8 mouse cellular contexts compared by ENCODE assay signal in the genomic region with DNA sequence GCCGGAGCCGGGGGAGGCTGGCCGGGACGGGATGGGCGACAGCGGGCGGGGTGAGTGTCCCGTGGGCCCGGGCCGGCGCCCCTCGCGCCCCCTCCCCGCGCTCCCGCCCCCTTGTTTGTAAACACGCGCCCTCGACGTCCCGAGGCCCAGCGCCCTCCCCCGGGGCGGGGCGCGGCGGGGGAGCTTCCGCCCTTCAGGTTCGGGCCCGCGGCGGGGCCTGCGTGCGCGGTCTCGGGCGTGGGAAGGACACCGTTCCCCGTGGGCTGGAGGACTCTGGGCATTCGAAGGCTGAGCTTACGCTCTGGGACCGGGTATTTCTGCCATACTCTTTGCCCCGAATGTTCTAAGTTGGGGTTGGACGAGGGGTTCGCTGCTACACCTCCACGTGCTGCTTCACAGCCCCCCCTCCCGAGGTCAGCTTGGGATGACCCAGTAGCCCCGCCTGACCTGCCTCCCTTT. TPM values are rescaled to one million over a fixed set of nuclear protein-coding genes. Genes with fewer than 3 reads are reported as not detected.
DNase-seq lines count a peak whose midpoint lies in the region; ATAC-seq and TF ChIP-seq lines count a peak whose summit lies in the region.

No protein-coding gene starts in this region.

- ATAC-seq in embryonic facial prominence, embryonic 14.5 days (ENCODE audit: low read depth), result 0 out of 2 replicates have a peak, but pooled peaks have one; percentile 1
- ATAC-seq in hindbrain, postnatal 0 days, result no peak
- peak; percentile 41 for ATAC-seq in liver, embryonic 16.5 days (ENCODE audit: low read depth)
- 0 out of 2 replicates have a peak, but pooled peaks have one; percentile 2 for ATAC-seq in neural tube, embryonic 14.5 days (ENCODE audit: low read depth)

- H3K27ac ChIP-seq in embryonic facial prominence, embryonic 14.5 days (replicated peaks; ENCODE audit: low read depth, low read length), result peak overlapping the region; percentile 95
- H3K27ac ChIP-seq in hindbrain, postnatal 0 days, result peak overlapping the region; percentile 93
- peak overlapping the region; percentile 97 for H3K27ac ChIP-seq in liver, embryonic 16.5 days (ENCODE audit: low read length)
- peak overlapping the region; percentile 98 for H3K27ac ChIP-seq in neural tube, embryonic 14.5 days (ENCODE audit: low read depth, low read length)

- no peaks in the 10 kb centered on the region for H3K9me3 ChIP-seq in E14TG2a.4 (ENCODE audit: low read length)
- H3K9me3 ChIP-seq in embryonic facial prominence, embryonic 14.5 days (ENCODE audit: control insufficient read depth, low read length), result no peaks in the 10 kb centered on the region
- no peaks in the 10 kb centered on the region for H3K9me3 ChIP-seq in hindbrain, postnatal 0 days (ENCODE audit: low read length)
- no peaks in the 10 kb centered on the region for H3K9me3 ChIP-seq in liver, embryonic 16.5 days (replicated peaks; ENCODE audit: control insufficient read depth, low read length)
- H3K9me3 ChIP-seq in neural tube, embryonic 14.5 days (ENCODE audit: control insufficient read depth, low read length), result no peaks in the 10 kb centered on the region

- peaks cover 71% of the 10 kb centered on the region for H3K4me1 ChIP-seq in E14TG2a.4 (replicated peaks; ENCODE audit: low read depth, low read length)
- H3K4me1 ChIP-seq in embryonic facial prominence, embryonic 14.5 days (ENCODE audit: control insufficient read depth, insufficient read depth, low read length), result peaks cover 25% of the 10 kb centered on the region
- peaks cover 27% of the 10 kb centered on the region for H3K4me1 ChIP-seq in hindbrain, postnatal 0 days (ENCODE audit: insufficient read depth, low read length)
- H3K4me1 ChIP-seq in liver, embryonic 16.5 days (ENCODE audit: control insufficient read depth, low read depth, low read length), result peaks cover 43% of the 10 kb centered on the region
- H3K4me1 ChIP-seq in neural tube, embryonic 14.5 days (ENCODE audit: control insufficient read depth, insufficient read depth, low read length), result peaks cover 35% of the 10 kb centered on the region

- peak; percentile 79 for DNase-seq in adrenal gland, adult 18-20 months (ENCODE audit: low spot score in 2 of 2)
- no peak for DNase-seq in adrenal gland, adult 8-10 months
- peak; percentile 81 for DNase-seq in embryonic facial prominence, embryonic 14.5 days (ENCODE audit: low spot score)
- peak; percentile 69 for DNase-seq in hindbrain, postnatal 0 days (ENCODE audit: low spot score)
- no peak for DNase-seq in right cerebral cortex, postnatal 4 days

- no peaks in the 10 kb centered on the region for H3K27me3 ChIP-seq in E14TG2a.4 (ENCODE audit: insufficient read depth, low read length)
- no peaks in the 10 kb centered on the region for H3K27me3 ChIP-seq in embryonic facial prominence, embryonic 14.5 days (replicated peaks; ENCODE audit: control insufficient read depth, insufficient read depth, low read length)
- H3K27me3 ChIP-seq in hindbrain, postnatal 0 days (ENCODE audit: insufficient read depth, low read length), result no peaks in the 10 kb centered on the region
- H3K27me3 ChIP-seq in liver, embryonic 16.5 days (ENCODE audit: control insufficient read depth, insufficient read depth, low read depth, low read length), result no peaks in the 10 kb centered on the region
- no peaks in the 10 kb centered on the region for H3K27me3 ChIP-seq in neural tube, embryonic 14.5 days (ENCODE audit: control insufficient read depth, insufficient read depth, low read length)

- H3K4me3 ChIP-seq in E14TG2a.4 (replicated peaks; ENCODE audit: low read length), result peak overlapping the region; percentile 99
- H3K4me3 ChIP-seq in embryonic facial prominence, embryonic 14.5 days (ENCODE audit: low read depth, low read length), result peak overlapping the region; percentile 88
- peak overlapping the region; percentile 68 for H3K4me3 ChIP-seq in hindbrain, postnatal 0 days (ENCODE audit: low read length)
- peak overlapping the region; percentile 97 for H3K4me3 ChIP-seq in liver, embryonic 16.5 days (ENCODE audit: low read depth, low read length)
- H3K4me3 ChIP-seq in neural tube, embryonic 14.5 days (ENCODE audit: low read depth, low read length), result peak overlapping the region; percentile 85

- no peak for TF ChIP-seq CTCF in E14TG2a.4 (conservative IDR thresholded peaks at IDR 0.05; ENCODE audit: low read length)
- TF ChIP-seq CTCF in hindbrain, postnatal 0 days (IDR thresholded peaks at IDR 0.05; ENCODE audit: low read depth), result no peak

- WGBS in embryonic facial prominence, embryonic 14.5 days, result 0% methylated on average over 10 of the region's 48 CpGs
- WGBS in hindbrain, postnatal 0 days, result under 1% methylated on average over 26 of the region's 48 CpGs
- WGBS in liver, embryonic 16.5 days (ENCODE audit: insufficient replicate concordance), result under 1% methylated on average over 45 of the region's 48 CpGs
- under 1% methylated on average over 33 of the region's 48 CpGs for WGBS in neural tube, embryonic 14.5 days

- peaks cover 72% of the 10 kb centered on the region for H3K36me3 ChIP-seq in E14TG2a.4 (ENCODE audit: insufficient read depth, low read length)
- peaks cover 59% of the 10 kb centered on the region for H3K36me3 ChIP-seq in embryonic facial prominence, embryonic 14.5 days (ENCODE audit: control insufficient read depth, insufficient read depth, low read length)
- peaks cover 35% of the 10 kb centered on the region for H3K36me3 ChIP-seq in hindbrain, postnatal 0 days (ENCODE audit: insufficient read depth, low read length)
- peaks cover 26% of the 10 kb centered on the region for H3K36me3 ChIP-seq in liver, embryonic 16.5 days (ENCODE audit: control insufficient read depth, insufficient read depth)
- H3K36me3 ChIP-seq in neural tube, embryonic 14.5 days (ENCODE audit: control insufficient read depth, insufficient read depth, low read length), result peaks cover 34% of the 10 kb centered on the region

- peak overlapping the region; percentile 98 for H3K4me2 ChIP-seq in embryonic facial prominence, embryonic 14.5 days (ENCODE audit: low read depth, low read length)
- H3K4me2 ChIP-seq in hindbrain, postnatal 0 days (ENCODE audit: low read depth, low read length), result peak overlapping the region; percentile 88
- H3K4me2 ChIP-seq in liver, embryonic 16.5 days (ENCODE audit: low read depth, low read length), result peak overlapping the region; percentile 87
- H3K4me2 ChIP-seq in neural tube, embryonic 14.5 days (ENCODE audit: low read depth, low read length), result peak overlapping the region; percentile 81

- H3K9ac ChIP-seq in embryonic facial prominence, embryonic 14.5 days (ENCODE audit: low read depth, low read length), result peak overlapping the region; percentile 95
- peak overlapping the region; percentile 89 for H3K9ac ChIP-seq in hindbrain, postnatal 0 days (replicated peaks; ENCODE audit: low read length)
- peak overlapping the region; percentile 97 for H3K9ac ChIP-seq in liver, embryonic 16.5 days (ENCODE audit: low read depth, low read length)
- peak overlapping the region; percentile 92 for H3K9ac ChIP-seq in neural tube, embryonic 14.5 days (replicated peaks; ENCODE audit: low read depth, low read length)

RNA-seq across cellular contexts. Expression of a gene that starts 0.6 kb away (rescaled TPM):
- total RNA-seq in adrenal gland, adult 18-20 months (2021), result 10 to 100 TPM; 55.9 to 58.2 TPM
- total RNA-seq in adrenal gland, adult 8-10 months (2022), result 10 to 100 TPM; 54.8 to 70.9 (median 62.7) TPM
- polyA plus RNA-seq in embryonic facial prominence, embryonic 14.5 days (2014; fragmentation: Nextera tagmentation; extraction: Ambion mirVana), result 26.0 and 29.2 TPM in 2 replicates
- total RNA-seq in hindbrain, postnatal 0 days (2014; rRNA removed), result 51.5 and 64.8 TPM in 2 replicates
- polyA plus RNA-seq in hindbrain, postnatal 0 days (2015; fragmentation: Nextera tagmentation; extraction: Ambion mirVana), result 48.7 and 49.2 TPM in 2 replicates
- polyA plus RNA-seq in liver, embryonic 16.5 days (2015; fragmentation: Nextera tagmentation; extraction: Ambion mirVana), result 14.7 and 15.7 TPM in 2 replicates
- polyA plus RNA-seq in neural tube, embryonic 14.5 days (2014; fragmentation: Nextera tagmentation; extraction: Ambion mirVana), result 29.1 and 30.8 TPM in 2 replicates

RNA-seq across cellular contexts. Expression of a gene that starts 0.7 kb away (rescaled TPM):
- 100 to 1,000 TPM; 131 to 156 TPM for total RNA-seq in adrenal gland, adult 18-20 months (2021)
- 100 to 1,000 TPM; 176 to 248 (median 200) TPM for total RNA-seq in adrenal gland, adult 8-10 months (2022)
- polyA plus RNA-seq in embryonic facial prominence, embryonic 14.5 days (2014; fragmentation: Nextera tagmentation; extraction: Ambion mirVana), result 118 and 125 TPM in 2 replicates
- total RNA-seq in hindbrain, postnatal 0 days (2014; rRNA removed), result 188 and 250 TPM in 2 replicates
- polyA plus RNA-seq in hindbrain, postnatal 0 days (2015; fragmentation: Nextera tagmentation; extraction: Ambion mirVana), result 148 and 150 TPM in 2 replicates
- 58.8 and 59.8 TPM in 2 replicates for polyA plus RNA-seq in liver, embryonic 16.5 days (2015; fragmentation: Nextera tagmentation; extraction: Ambion mirVana)
- polyA plus RNA-seq in neural tube, embryonic 14.5 days (2014; fragmentation: Nextera tagmentation; extraction: Ambion mirVana), result 77.9 and 90.8 TPM in 2 replicates

RNA-seq across cellular contexts. Expression of a gene that starts 4.3 kb away (rescaled TPM):
- 100 to 1,000 TPM; 246 to 274 TPM for total RNA-seq in adrenal gland, adult 18-20 months (2021)
- 100 to 1,000 TPM; 249 to 289 (median 271) TPM for total RNA-seq in adrenal gland, adult 8-10 months (2022)
- 41.3 and 46.1 TPM in 2 replicates for polyA plus RNA-seq in embryonic facial prominence, embryonic 14.5 days (2014; fragmentation: Nextera tagmentation; extraction: Ambion mirVana)
- 78.3 and 87.4 TPM in 2 replicates for total RNA-seq in hindbrain, postnatal 0 days (2014; rRNA removed)
- polyA plus RNA-seq in hindbrain, postnatal 0 days (2015; fragmentation: Nextera tagmentation; extraction: Ambion mirVana), result 74.9 and 78.9 TPM in 2 replicates
- polyA plus RNA-seq in liver, embryonic 16.5 days (2015; fragmentation: Nextera tagmentation; extraction: Ambion mirVana), result 30.1 and 32.2 TPM in 2 replicates
- polyA plus RNA-seq in neural tube, embryonic 14.5 days (2014; fragmentation: Nextera tagmentation; extraction: Ambion mirVana), result 70.1 and 72.1 TPM in 2 replicates

RNA-seq across cellular contexts. Expression of a gene that starts 7.0 kb away (rescaled TPM):
- total RNA-seq in adrenal gland, adult 18-20 months (2021), result 1 to 10 TPM; 1.4 to 1.9 TPM
- 1 to 10 TPM in 3 of 4 experiments, under 1 TPM in 1; 0.55 to 1.7 (median 1.4) TPM for total RNA-seq in adrenal gland, adult 8-10 months (2022)
- 53.9 and 64.3 TPM in 2 replicates for polyA plus RNA-seq in embryonic facial prominence, embryonic 14.5 days (2014; fragmentation: Nextera tagmentation; extraction: Ambion mirVana)
- 12.1 and 16.7 TPM in 2 replicates for total RNA-seq in hindbrain, postnatal 0 days (2014; rRNA removed)
- 5.4 TPM in 2 replicates for polyA plus RNA-seq in hindbrain, postnatal 0 days (2015; fragmentation: Nextera tagmentation; extraction: Ambion mirVana)
- 0.26 and 0.27 TPM in 2 replicates for polyA plus RNA-seq in liver, embryonic 16.5 days (2015; fragmentation: Nextera tagmentation; extraction: Ambion mirVana)
- 3.6 and 4.5 TPM in 2 replicates for polyA plus RNA-seq in neural tube, embryonic 14.5 days (2014; fragmentation: Nextera tagmentation; extraction: Ambion mirVana)

RNA-seq across cellular contexts. Expression of a gene that starts 7.7 kb away (rescaled TPM):
- 10 to 100 TPM; 43.9 to 45.5 TPM for total RNA-seq in adrenal gland, adult 18-20 months (2021)
- 10 to 100 TPM; 42.7 to 84.4 (median 60.7) TPM for total RNA-seq in adrenal gland, adult 8-10 months (2022)
- 6.0 and 7.2 TPM in 2 replicates for polyA plus RNA-seq in embryonic facial prominence, embryonic 14.5 days (2014; fragmentation: Nextera tagmentation; extraction: Ambion mirVana)
- 19.1 and 22.1 TPM in 2 replicates for total RNA-seq in hindbrain, postnatal 0 days (2014; rRNA removed)
- polyA plus RNA-seq in hindbrain, postnatal 0 days (2015; fragmentation: Nextera tagmentation; extraction: Ambion mirVana), result 19.2 and 20.0 TPM in 2 replicates
- polyA plus RNA-seq in liver, embryonic 16.5 days (2015; fragmentation: Nextera tagmentation; extraction: Ambion mirVana), result 3.2 and 4.0 TPM in 2 replicates
- 5.6 and 7.3 TPM in 2 replicates for polyA plus RNA-seq in neural tube, embryonic 14.5 days (2014; fragmentation: Nextera tagmentation; extraction: Ambion mirVana)

Comparison
In these comparisons a context has a peak if more than half of its experiments do, and no peak if none do; other contexts are left out.
1. DNase-seq: peak in adrenal gland, adult 18-20 months (2 of 2), embryonic facial prominence, embryonic 14.5 days (single experiment) and hindbrain, postnatal 0 days (single experiment); none in adrenal gland, adult 8-10 months (single experiment) and right cerebral cortex, postnatal 4 days (single experiment).
2. Peak in every context shown above with its lines, with median percentiles within 50 percentile points of each other: H3K4me3 ChIP-seq, H3K27ac ChIP-seq, H3K4me2 ChIP-seq and H3K9ac ChIP-seq.